Mouse (Mus musculus): ENCODE data around the gene Pgpep1.

DNA sequence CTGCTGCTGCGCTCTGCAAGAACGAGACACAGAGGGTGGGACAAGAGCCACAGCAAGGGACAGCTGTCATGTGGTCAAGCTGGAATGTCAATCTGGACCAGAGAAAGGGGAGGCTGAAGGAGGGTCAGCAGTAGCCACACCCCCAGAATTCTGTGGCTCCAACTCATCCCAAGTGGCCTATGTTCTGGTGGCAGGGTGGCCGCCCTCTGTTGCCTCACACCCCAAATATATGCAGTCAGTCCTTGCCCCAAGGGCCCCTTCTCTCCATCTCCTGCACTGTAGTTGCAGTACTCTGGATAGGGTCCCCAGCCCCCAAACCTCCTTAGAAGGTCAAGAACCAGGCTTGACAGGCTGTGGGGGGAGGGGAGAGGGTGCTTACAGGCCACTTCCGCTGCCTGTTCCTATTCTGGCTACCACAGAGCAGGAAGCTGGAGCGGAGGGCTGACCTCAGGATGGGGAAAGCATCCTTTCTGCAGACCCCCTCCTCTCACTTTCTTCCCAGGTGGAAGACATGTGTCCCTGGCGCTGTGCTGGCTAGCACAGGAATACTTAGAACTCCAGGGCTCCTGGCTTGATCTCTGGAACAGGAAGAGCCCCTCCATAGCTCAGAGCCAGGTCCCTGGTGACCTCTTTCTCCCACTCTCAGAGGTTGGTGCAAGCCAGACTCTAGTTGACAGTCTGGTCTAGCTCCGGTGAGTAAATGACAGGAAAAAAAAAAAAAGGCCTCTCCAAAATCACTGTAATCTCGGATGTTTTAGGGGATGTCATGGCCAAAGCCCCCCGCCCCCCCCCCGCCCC, 59.5 kb downstream of the Pgpep1 start:
- no peak for TF ChIP-seq CTCF (IDR thresholded peaks at IDR 0.05; ENCODE audit: control insufficient read depth, insufficient read depth, insufficient read length)
- no peak for TF ChIP-seq CEBPB (IDR thresholded peaks at IDR 0.05; ENCODE audit: low read depth)
- TF ChIP-seq FOSL1 (IDR thresholded peaks at IDR 0.05; ENCODE audit: insufficient read depth, low read length, poor library complexity, severe bottlenecking), result no peak
- TF ChIP-seq USF1 (IDR thresholded peaks at IDR 0.05; ENCODE audit: low read depth), result no peak

Measured in C2C12 (cell line).